Mouse (Mus musculus) small intestine, adult 2 months (tissue): ENCODE data around the gene Naa25.

Experiments used
- CTCF ChIP-seq: fragments of 200-500 bp; IDR thresholded peaks from 2 replicates; pipeline ENCODE4 v1.5.1; 2012; ENCODE audit warnings: low read depth, mild to moderate bottlenecking, control low read depth, inconsistent platforms, low read length, moderate library complexity, mixed read lengths; ENCODE audit not compliant: insufficient replicate concordance, insufficient read length; ENCODE audit errors: extremely low read depth
- POLR2A ChIP-seq: fragments of 200-500 bp; IDR thresholded peaks from 2 replicates; pipeline ENCODE4 v1.6.1; 2012; ENCODE audit warnings: low read depth, mild to moderate bottlenecking, control low read depth, inconsistent platforms, low read length, moderate library complexity

- no peak for TF ChIP-seq POLR2A
- TF ChIP-seq CTCF: no peak
These were observed 40.4 kb downstream of the Naa25 start for GRCm38 (mm10) chr5:121438131-121438530.
